Mouse (Mus musculus): Measurements from ENCODE around the gene Lingo3.

DNA sequence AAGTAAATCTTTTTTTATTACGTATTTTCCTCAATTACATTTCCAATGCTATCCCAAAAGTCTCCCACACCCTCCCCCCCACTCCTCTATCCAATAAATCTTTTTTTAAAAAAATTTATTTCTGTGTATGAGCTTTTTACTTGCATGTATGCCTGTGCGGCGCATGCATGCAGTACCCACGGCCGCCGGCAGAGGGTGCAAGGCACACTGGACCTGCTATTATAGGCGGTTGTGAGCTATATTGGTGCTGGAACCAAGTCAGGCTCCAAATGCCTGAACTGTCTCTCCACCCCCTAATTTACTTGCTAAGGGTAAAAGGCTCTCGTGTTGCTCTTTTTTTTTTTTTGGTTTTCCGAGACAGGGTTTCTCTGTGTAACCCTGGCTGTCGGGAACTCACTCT is 37.5 kb upstream of the Lingo3 start:
- no peak for TF ChIP-seq TAL1 (IDR thresholded peaks at IDR 0.05; ENCODE audit: low read length)
- no peak for TF ChIP-seq GATA1 (IDR thresholded peaks at IDR 0.05; ENCODE audit: low read length)

All from erythroblast, embryonic 14.5 days (primary cell).